Mouse (Mus musculus) induced T-regulatory cell, adult 2 months (primary cell): ENCODE measurements around the gene Pqlc2.

Experiments used
- DNase-seq: peaks from one replicate; pipeline ENCODE4 v3.0.0-alpha.2; 2012; ENCODE audit warnings: low read depth

The Pqlc2 gene

DNA sequence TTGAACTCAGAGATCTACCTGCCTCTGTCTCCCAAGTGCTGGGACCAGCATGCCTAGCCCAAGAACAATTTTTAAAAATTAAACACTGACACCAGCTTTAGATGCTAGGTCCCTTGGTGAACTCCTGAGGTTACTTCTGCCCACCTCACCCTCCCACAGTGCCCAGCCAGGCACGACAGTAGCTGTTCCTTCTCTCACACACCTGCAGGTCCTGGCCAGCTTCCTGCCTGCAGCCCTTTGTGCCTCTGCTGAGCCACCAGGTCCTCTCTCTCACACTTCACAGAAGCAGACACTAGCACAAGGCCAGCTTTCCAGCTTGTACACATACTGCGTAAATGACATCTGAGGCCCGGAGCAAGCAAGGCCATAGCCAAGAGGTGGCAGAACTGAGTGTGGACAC, 5.0 kb downstream of the Pqlc2 start:
- DNase-seq, result no peak

GRCm38 (mm10) chr4:139302241-139302640, 8.3 kb downstream of the Pqlc2 start:
- no peak for DNase-seq

DNA sequence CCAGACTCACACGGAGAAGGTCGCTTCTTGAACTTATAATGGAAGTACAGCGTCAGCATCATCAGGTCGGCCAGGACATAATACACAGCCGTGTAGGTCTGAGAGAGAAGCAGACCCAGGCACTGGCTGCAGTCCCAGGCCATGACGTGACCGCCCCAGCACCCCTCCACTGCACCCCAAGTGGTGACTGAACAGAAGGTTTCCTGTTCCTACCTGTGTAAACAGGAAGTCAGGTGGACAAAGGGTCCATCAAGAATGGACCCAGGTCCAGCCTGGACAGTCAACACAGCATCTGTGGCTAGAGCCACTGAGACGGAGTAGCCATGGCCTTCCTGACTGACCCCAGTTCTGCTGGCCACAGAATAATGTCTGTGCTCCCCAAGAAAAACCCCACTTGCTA, 8.7 kb downstream of the Pqlc2 start:
- DNase-seq, result no peak

DNA sequence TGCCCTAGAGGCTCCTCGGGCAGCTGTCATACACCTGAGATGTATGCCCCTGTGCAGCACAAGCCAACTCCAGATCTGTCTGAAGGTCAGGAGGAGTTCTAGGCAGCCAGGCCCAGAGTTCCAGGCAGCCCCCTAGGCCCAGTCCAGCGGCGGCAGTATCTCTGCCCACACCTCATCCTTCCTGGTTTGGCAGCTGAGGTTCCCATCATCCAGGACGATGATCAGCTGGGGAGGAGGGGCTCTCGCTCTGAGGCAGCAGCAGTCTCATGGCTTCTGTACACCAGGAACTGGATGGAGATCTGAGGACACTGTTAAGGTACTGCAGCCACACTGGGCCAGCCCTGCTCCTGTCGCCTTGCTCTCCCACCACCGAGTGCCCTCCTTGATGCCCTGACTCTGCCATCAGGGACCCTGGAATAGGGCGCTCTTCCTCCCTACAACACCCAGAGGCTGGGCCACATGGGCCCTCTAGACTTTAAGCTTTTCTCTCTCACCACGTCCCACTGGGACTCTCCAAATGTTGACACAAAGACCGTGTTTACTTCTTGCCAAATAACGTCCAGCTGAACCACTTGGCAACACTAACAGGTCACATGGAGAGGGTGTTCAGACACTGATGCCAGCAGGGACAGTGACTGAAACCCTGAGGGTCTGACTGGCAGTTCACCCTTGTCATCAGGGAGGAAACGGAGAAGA, 11.7 kb downstream of the Pqlc2 start:
- DNase-seq, result no peak

DNA sequence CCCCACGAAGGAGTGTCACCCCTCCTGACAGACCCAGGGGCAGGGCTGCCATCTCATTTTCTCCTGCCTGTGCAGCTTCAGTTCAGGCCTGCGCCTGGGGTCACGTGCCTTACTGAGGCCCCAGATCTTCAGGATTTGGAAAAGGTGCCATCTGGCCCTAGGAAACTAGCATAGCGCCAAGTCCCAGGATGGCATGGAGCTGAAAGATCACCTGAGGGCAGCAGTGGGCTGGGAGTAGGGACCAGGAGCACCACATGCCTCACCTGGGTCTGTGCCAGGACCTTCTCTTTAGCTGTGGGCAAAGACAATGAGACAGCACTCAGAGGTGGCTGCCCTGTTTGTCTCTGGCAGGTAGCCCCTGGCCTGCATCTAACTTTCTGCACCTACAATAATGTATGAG, 12.9 kb downstream of the Pqlc2 start:
- DNase-seq, result no peak

DNA sequence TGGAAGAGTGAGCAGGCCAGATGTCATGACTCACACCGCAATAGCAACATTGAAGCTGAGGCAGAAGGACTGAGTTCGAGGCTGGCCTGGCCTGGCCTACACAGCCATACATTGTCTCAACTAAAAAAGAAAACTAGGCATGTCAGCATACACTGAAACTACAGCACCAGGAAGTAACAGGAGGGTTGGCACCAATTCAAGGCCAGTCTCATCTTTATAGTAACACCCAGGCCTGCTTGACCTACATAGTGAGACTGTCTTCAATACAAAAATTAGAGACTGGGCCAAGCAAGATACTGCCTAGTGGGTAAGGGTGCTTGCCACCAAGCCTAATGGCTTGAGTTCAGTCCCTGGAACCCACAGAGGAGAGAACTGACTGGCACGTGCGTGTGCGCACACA, 18.5 kb downstream of the Pqlc2 start:
- no peak for DNase-seq

- no peak for DNase-seq
Observed at GRCm38 (mm10) chr4:139291099-139291498, 19.4 kb downstream of the Pqlc2 start.

DNA sequence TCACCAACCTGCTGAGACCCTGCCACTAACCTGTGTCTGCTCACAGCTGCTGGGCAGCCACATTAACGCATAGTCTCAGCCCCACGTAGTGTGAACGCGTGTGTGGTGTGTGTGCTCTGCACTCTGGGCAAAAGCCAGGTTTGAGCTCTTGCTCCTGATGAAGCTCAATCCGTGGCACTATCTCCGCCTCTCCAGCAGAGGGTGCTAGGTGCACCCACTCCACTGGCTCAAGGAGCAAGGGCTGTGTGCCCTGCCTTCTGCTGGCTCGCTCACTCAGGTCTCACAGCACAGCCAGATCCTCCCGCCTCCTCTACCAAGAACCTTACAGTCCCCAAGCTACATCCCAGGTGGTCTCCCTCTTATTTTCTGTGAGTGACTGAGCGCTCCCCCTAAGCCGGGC, 21.5 kb downstream of the Pqlc2 start:
- peak; percentile 61 for DNase-seq

DNA sequence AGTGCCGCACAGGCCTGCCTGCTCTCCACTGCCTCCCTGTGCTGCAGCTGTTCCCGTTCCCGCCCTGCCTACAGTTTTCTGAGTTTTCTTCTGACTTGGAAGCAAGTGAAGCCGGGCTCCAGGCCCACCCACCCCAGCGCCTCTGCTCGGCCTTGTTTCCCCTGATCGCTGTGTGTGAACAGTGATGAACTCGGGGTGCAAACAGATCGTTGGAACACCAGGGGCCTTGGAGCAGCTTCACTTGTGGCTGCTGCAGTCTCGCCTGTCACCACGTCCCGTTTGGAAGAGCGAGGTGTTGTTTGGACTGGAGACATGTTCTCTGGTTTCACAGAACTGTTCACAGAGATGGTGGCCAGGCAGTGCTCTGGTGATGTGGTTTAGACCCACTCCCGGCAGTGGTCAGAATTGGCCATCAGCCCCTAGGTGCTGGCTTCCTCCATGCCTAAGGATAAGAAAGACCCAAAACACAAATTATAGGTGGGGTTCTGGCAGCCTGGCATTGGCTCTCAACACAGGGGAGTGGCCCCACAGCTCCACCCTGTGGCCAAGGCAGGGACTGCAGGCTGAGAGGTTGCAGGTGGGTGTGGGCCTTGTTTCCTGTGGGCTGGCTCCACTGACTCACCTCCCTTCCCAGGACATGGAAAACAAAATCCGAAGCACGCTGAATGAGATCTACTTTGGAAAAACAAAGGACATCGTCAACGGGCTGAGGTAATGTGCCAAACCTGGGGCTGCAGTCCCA, 23.2 kb downstream of the Pqlc2 start:
- peak; percentile 82 for DNase-seq

GRCm38 (mm10) chr4:139286234-139286633, 24.3 kb downstream of the Pqlc2 start:
- no peak for DNase-seq

GRCm38 (mm10) chr4:139284877-139285276, 25.6 kb downstream of the Pqlc2 start:
- DNase-seq, result no peak

DNA sequence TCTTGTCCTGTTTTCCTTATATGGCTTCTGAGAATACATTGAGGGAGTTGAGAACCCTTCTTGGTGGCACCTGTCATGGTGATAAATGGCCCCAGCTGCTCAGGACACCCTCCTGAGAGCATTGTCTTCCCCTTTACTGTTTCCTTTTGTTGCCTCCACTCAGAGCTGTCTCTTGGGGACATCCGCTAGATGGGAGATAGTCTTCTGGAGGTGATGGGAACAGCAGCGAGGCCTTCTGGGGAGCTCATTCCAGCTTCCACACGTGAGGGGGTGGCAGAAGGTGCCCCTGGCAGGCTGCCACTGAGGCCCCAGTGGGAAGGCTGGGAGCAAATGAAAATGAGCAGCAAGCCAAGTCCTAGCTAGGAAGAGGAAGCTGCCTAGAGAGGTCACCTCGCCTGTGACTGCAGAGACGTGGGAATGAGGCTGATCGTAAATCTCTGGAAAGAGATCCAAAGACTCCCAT, 27.5 kb downstream of the Pqlc2 start:
- no peak for DNase-seq

DNA sequence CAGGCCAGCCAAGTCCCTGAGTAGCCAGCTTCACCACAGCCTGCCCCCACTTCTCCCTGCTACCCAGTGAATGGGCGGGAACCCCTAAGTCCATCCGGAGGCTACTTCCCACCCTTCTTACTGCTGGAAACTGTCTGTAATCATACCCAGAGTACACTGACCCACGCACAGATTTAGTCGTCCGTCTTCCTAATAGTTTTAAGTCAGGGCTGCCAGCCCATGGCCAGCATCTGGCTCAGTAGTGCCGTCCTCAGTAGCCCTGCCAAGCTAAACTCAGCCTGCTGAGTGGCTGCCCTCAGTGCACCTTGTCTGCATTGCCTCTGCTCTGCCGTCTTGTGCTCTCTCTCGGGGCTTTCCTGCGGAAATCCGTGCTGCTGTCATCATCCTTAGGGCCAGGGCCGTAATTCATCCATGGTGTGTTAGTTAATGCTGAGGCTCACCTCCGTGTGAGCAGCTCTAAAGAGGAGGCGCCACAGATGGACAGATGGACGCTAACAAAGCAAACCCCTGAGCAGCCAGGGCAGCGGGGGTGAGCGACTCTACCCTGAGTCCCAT, 28.6 kb downstream of the Pqlc2 start:
- no peak for DNase-seq

DNA sequence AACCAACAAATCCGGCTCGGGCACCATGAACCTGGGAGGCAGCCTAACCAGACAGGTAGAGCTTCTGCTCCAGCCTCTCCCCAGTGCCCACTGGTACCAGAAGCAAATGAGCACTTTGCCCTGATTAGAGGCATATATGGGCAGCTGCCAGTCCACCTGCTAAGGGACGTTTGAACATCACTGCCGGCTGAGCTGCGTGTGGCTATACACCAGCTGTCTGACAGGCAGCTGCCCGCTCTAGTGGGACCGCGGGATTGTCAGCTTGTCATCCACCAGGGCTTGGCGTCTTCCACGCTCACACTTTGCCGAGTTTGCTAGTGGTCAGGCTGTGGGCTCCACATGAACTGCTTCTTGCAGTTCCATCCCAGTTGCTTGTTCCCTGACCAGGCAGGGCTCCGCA, 30.0 kb downstream of the Pqlc2 start:
- no peak for DNase-seq

GRCm38 (mm10) chr4:139276411-139276810, 34.1 kb downstream of the Pqlc2 start:
- DNase-seq, result no peak

GRCm38 (mm10) chr4:139274573-139274972, 35.9 kb downstream of the Pqlc2 start:
- DNase-seq, result no peak

DNA sequence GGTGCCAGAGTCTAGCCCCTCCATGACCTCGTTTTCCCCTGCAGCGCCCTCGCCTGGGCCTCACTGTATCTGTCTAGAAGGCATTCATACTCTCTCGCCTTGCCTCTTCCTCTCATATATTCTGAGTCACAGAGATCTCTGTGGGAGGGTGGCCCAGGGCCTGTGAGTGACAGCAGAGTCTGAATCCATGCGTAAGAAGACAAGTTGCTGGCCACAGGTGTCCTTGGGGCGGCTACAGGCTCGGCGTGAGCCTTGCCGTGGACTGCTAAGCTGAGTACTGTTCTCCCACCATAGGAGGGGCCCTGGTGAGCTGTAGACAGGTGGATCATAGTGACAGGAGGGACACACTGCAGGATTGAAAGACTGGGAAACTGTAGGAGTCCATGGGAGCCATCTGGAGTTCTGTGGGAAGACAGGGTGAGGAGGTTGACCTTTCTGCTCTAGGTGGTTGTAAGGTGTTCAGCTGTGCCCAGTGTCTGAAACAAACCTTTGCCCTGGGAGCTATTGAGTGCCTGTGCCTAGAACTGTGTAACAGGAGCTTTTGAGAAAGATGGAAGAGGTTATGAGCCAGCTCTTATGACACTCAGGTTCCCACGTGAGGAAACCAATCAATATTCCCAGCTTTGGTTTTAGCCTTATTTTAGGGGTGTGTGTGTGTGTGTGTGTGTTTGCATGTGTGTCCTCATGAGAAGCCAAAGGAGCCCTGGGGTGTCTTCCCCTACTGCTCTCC, 37.4 kb downstream of the Pqlc2 start:
- DNase-seq, result no peak

DNA sequence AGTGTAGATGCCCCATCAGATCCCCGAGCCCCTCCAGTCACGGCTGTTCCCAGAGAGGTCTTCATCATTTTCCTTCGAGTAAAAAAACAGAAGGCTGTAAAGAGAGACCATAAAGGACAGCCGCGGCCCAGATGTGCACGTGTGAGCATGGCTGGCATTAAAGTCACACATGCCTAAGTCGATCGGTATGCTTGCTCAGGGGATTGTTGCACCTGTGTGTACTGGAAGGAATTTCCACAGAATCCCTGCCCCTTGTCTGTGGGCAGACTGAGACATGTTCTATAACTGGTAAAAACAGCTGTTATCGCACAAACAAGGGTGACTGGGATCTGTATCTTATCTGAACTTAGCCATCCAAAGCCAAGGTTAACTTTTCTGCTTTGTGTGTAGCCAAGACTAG, 38.9 kb downstream of the Pqlc2 start:
- no peak for DNase-seq

DNA sequence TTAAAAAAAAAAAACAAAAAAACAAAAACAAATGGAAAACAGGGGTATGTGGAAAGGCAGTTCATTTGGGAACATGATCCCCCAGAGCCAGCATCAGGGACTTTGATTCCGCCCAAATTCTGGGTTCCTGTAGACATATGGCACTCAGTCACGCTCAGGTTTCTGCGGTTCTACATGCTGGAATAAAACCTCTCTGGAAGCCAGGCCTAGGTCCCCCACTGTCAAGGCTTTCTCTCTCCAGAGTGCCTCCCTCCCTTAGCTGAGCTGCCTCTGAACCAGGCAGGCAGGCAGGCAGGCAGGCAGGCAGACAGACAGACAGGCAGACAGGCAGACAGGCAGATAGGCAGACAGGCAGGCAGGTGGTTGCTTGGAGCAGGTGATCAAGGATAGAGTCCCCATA, 40.3 kb downstream of the Pqlc2 start:
- no peak for DNase-seq

- DNase-seq, result no peak
Observed at GRCm38 (mm10) chr4:139268242-139268641, 42.3 kb downstream of the Pqlc2 start.

- DNase-seq, result no peak
Observed at GRCm38 (mm10) chr4:139267335-139267734, 43.2 kb downstream of the Pqlc2 start.

GRCm38 (mm10) chr4:139266500-139266865, 44.0 kb downstream of the Pqlc2 start:
- DNase-seq, result no peak
